Mouse (Mus musculus) stomach, embryonic 14.5 days (tissue): ENCODE results near the gene Hoxd4. TPM values are rescaled to one million over a fixed set of nuclear protein-coding genes. Genes with fewer than 3 reads are reported as not detected.

Experiments
- ATAC-seq: fragments of 200-750 bp; cut with Nextera tagmentation; 2 replicates; pipeline ENCODE4 v1.8.0; 2017; ENCODE audit warnings: low read depth, moderate TSS enrichment; ENCODE audit not compliant: insufficient number of reproducible peaks, insufficient read depth, low FRiP score
- H3K27ac ChIP-seq: fragments of 300-500 bp; sonication (generic); 2 replicates; pipeline ENCODE4 v1.5.1; 2014; ENCODE audit warnings: mild to moderate bottlenecking, low read length, moderate library complexity, mixed read lengths
- H3K27me3 ChIP-seq: fragments of 300-500 bp; sonication (generic); 2 replicates; pipeline ENCODE4 v1.6.1; 2014; ENCODE audit warnings: low read length, control low read depth, mixed read lengths; ENCODE audit not compliant: control insufficient read depth, insufficient read depth
- H3K36me3 ChIP-seq: fragments of 300-500 bp; sonication (generic); 2 replicates; pipeline ENCODE4 v1.6.1; 2014; ENCODE audit warnings: mild to moderate bottlenecking, control low read depth, low read length, moderate library complexity, mixed read lengths; ENCODE audit not compliant: control insufficient read depth, insufficient read depth
- H3K4me1 ChIP-seq: fragments of 300-500 bp; sonication (generic); 2 replicates; pipeline ENCODE4 v1.6.1; 2014; ENCODE audit warnings: low read length, control low read depth, mixed read lengths; ENCODE audit not compliant: control insufficient read depth, insufficient read depth
- H3K4me2 ChIP-seq: fragments of 300-500 bp; sonication (generic); replicated peaks from 2 replicates; pipeline ENCODE4 v1.6.1; 2014; ENCODE audit warnings: low read depth, low read length, control low read depth
- H3K4me3 ChIP-seq: fragments of 300-500 bp; sonication (generic); 2 replicates; pipeline ENCODE4 v1.5.1; 2014; ENCODE audit warnings: low read depth, low read length, control low read depth
- H3K9ac ChIP-seq: fragments of 300-500 bp; sonication (generic); replicated peaks from 2 replicates; pipeline ENCODE4 v1.6.1; 2014; ENCODE audit warnings: low read depth, mild to moderate bottlenecking, control low read depth, low read length, moderate library complexity, mixed read lengths
- H3K9me3 ChIP-seq: fragments of 300-500 bp; sonication (generic); 2 replicates; pipeline ENCODE4 v1.6.1; 2016; ENCODE audit warnings: low read depth, low read length, control low read depth; ENCODE audit not compliant: control insufficient read depth
- WGBS: fragments of 180-500 bp; shearing (Covaris S2); extraction: QIAGEN DNeasy Blood & Tissue Kit; methylation state at CpG from one replicate; pipeline ENCODE4 v1.1.7; 2014; 5-methylcytosine and 5-hydroxymethylcytosine counted together
- polyA plus RNA-seq: library from polyadenylated mRNA; unstranded; fragments of >200 nt; fragmentation: Nextera tagmentation; extraction: Ambion mirVana; gene quantifications from 2 replicates; pipeline ENCODE4 v1.2.1, GENCODE M21; 2014

The Hoxd4 gene
- polyA plus RNA-seq, 1 experiment from 2014 or later: 0.81 TPM

- WGBS: 39% methylated on average over 5 of the region's 5 CpGs
- Histone ChIP-seq H3K36me3 (no peaks in the 10 kb centered on the region), H3K9me3 (no peaks in the 10 kb centered on the region), H3K4me3 (no peak overlapping the region), H3K27ac (no peak overlapping the region), H3K27me3 (peaks cover 73% of the 10 kb centered on the region), H3K4me1 (peaks cover 10% of the 10 kb centered on the region; the same call in 1 of the 2 replicates), H3K4me2 (no peak overlapping the region), H3K9ac (no peak overlapping the region)
- ATAC-seq: no peak
Measured at GRCm38 (mm10) chr2:74750731-74751250, 39.1 kb downstream of the Hoxd4 start.

- 93% methylated on average over 1 of the region's 1 CpGs for WGBS
- peaks cover 62% of the 10 kb centered on the region for H3K27me3 ChIP-seq
- H3K9me3 ChIP-seq: no peaks in the 10 kb centered on the region
- no peak overlapping the region for H3K27ac ChIP-seq
- no peak overlapping the region for H3K9ac ChIP-seq
- H3K4me1 ChIP-seq: peaks cover 10% of the 10 kb centered on the region; the same call in 1 of the 2 replicates
- H3K36me3 ChIP-seq: no peaks in the 10 kb centered on the region
- no peak for ATAC-seq
- no peak overlapping the region for H3K4me3 ChIP-seq
- no peak overlapping the region for H3K4me2 ChIP-seq
Measured at GRCm38 (mm10) chr2:74751861-74752260, 40.1 kb downstream of the Hoxd4 start.

GRCm38 (mm10) chr2:74752431-74753174 lies 40.9 kb downstream of the Hoxd4 start:
- H3K4me2 ChIP-seq: peak overlapping the region; percentile 51
- no peaks in the 10 kb centered on the region for H3K9me3 ChIP-seq
- H3K4me1 ChIP-seq: peaks cover 10% of the 10 kb centered on the region; the same call in 1 of the 2 replicates
- H3K4me3 ChIP-seq: peak overlapping the region; percentile 28
- H3K27ac ChIP-seq: no peak overlapping the region
- WGBS: 2% methylated on average over 44 of the region's 45 CpGs
- peaks cover 57% of the 10 kb centered on the region for H3K27me3 ChIP-seq
- no peaks in the 10 kb centered on the region for H3K36me3 ChIP-seq
- no peak overlapping the region; the same call in 1 of the 2 replicates for H3K9ac ChIP-seq
- 0 out of 2 replicates have a peak, but pooled peaks have one; percentile 51 for ATAC-seq

GRCm38 (mm10) chr2:74753175-74753523 lies 41.4 kb downstream of the Hoxd4 start:
- H3K4me3 ChIP-seq: peak overlapping the region; percentile 28
- 5% methylated on average over 24 of the region's 25 CpGs for WGBS
- peak overlapping the region; percentile 51 for H3K4me2 ChIP-seq
- no peak overlapping the region; the same call in 1 of the 2 replicates for H3K9ac ChIP-seq
- ATAC-seq: no peak; the same call in 1 of the 2 replicates
- no peak overlapping the region for H3K27ac ChIP-seq
- H3K4me1 ChIP-seq: peaks cover 10% of the 10 kb centered on the region; the same call in 1 of the 2 replicates
- H3K36me3 ChIP-seq: no peaks in the 10 kb centered on the region
- H3K9me3 ChIP-seq: no peaks in the 10 kb centered on the region
- peaks cover 58% of the 10 kb centered on the region for H3K27me3 ChIP-seq

GRCm38 (mm10) chr2:74753711-74754110 lies 42.0 kb downstream of the Hoxd4 start:
- Histone ChIP-seq H3K4me2 (no peak overlapping the region), H3K27me3 (peaks cover 57% of the 10 kb centered on the region), H3K9me3 (no peaks in the 10 kb centered on the region), H3K4me1 (peaks cover 10% of the 10 kb centered on the region; the same call in 1 of the 2 replicates), H3K4me3 (no peak overlapping the region), H3K36me3 (no peaks in the 10 kb centered on the region), H3K27ac (no peak overlapping the region), H3K9ac (no peak overlapping the region; the same call in 1 of the 2 replicates)
- no peak for ATAC-seq
- WGBS: 38% methylated on average over 5 of the region's 5 CpGs

GRCm38 (mm10) chr2:74760146-74760545 lies 48.4 kb downstream of the Hoxd4 start:
- no peak overlapping the region for H3K27ac ChIP-seq
- 8% methylated on average over 1 of the region's 1 CpGs for WGBS

GRCm38 (mm10) chr2:74761941-74762340 lies 50.2 kb downstream of the Hoxd4 start:
- Histone ChIP-seq H3K9ac (no peak overlapping the region), H3K4me3 (peak overlapping the region; percentile 44; the same call in 1 of the 2 replicates), H3K27me3 (peaks cover 70% of the 10 kb centered on the region), H3K4me2 (peak overlapping the region; percentile 93; the same call in 1 of the 2 replicates), H3K9me3 (no peaks in the 10 kb centered on the region), H3K27ac (no peak overlapping the region), H3K4me1 (peaks cover 10% of the 10 kb centered on the region; the same call in 1 of the 2 replicates), H3K36me3 (no peaks in the 10 kb centered on the region)
- 7% methylated on average over 13 of the region's 13 CpGs for WGBS
- ATAC-seq: no peak

More at GRCm38 (mm10) chr2:74760146-74760545, 48.4 kb downstream of the Hoxd4 start:
- Histone ChIP-seq H3K36me3 (no peaks in the 10 kb centered on the region), H3K4me1 (peaks cover 10% of the 10 kb centered on the region; the same call in 1 of the 2 replicates), H3K4me2 (no peak overlapping the region), H3K9me3 (no peaks in the 10 kb centered on the region), H3K9ac (no peak overlapping the region), H3K27me3 (peaks cover 56% of the 10 kb centered on the region), H3K4me3 (no peak overlapping the region)
- no peak for ATAC-seq

- Histone ChIP-seq H3K4me1 (peaks cover 10% of the 10 kb centered on the region; the same call in 1 of the 2 replicates), H3K36me3 (no peaks in the 10 kb centered on the region), H3K27me3 (peaks cover 69% of the 10 kb centered on the region), H3K27ac (no peak within 1 kb of the TSS), H3K9me3 (no peaks in the 10 kb centered on the region), H3K4me2 (peak within 1 kb of the TSS; percentile 93), H3K9ac (no peak within 1 kb of the TSS), H3K4me3 (peak within 1 kb of the TSS; percentile 44)
- peak; percentile 71; the same call in 1 of the 2 replicates for ATAC-seq
- WGBS: under 1% methylated on average over 56 of the region's 61 CpGs
Measured at GRCm38 (mm10) chr2:74762522-74763244, 51.0 kb downstream of the Hoxd4 start, which contains the start of gene Hoxd1. Gene Hoxd1 (plus strand): TSS chr2:74762980.
